Mouse (Mus musculus): ENCODE results near the gene Rhbdl2.

DNA sequence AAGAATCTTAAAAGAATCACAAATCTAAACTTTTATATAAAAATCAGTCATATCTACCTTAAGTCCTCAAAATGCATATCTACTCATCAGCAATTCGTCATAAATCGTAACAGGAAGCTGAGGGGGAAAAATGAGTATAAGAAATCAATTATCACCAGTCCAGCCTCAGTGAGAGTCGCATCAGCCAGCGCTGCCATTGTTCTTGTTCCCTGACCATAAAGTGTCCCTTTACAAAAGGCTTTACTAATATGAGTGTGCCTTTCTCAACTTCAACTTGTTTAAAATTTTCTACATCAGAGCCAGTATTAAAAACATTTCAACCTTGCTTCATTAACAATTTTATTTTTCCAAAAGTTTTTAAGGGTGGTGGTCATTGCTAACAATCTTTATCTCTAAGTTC lies 69.2 kb downstream of the Rhbdl2 start:
- no peak for TF ChIP-seq CTCF (IDR thresholded peaks at IDR 0.05; ENCODE audit: insufficient read depth, low read length)
- no peak for TF ChIP-seq POLR2A (IDR thresholded peaks at IDR 0.05; ENCODE audit: borderline replicate concordance, extremely low read depth, low read depth, low read length)
